Mouse (Mus musculus) bone marrow macrophage, adult 2 months (primary cell): ENCODE results near the gene Etfb.

ENCODE experiments used
- CTCF ChIP-seq: IDR thresholded peaks from 2 replicates; pipeline ENCODE4 v1.5.1; 2012; ENCODE audit warnings: low read depth, mild to moderate bottlenecking, low read length, moderate library complexity
- POLR2A ChIP-seq: IDR thresholded peaks from 2 replicates; pipeline ENCODE4 v1.6.1; 2012; ENCODE audit warnings: mild to moderate bottlenecking, low read depth, low read length, borderline replicate concordance

DNA sequence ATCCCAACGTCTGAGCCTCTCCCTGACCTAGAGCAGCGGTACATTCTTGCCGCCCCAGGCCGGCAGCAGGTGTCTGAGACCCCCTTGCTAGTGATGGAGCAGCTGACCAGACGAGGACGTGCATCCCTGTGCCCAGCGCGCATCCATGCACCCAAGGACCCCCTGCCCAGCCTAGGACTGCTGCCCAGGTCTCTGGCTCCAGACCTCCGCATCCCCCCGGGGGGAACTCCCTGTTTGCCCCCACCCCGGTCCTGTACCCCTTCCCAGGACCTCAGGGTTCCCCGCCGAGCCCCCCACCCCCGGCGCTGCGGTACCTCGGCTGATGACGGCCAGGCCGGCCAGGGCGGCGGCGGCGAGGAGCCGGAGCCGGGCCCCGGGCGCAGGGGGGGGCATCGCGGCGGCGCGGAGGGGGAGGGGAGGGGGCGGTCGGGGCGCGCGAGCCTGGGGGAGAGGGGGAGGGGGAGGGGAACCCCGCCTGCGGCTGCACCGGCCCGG is 45.8 kb downstream of the Etfb start, which contains the start of gene Iglon5:
- no peak for TF ChIP-seq CTCF
- TF ChIP-seq POLR2A = no peak
